Mouse (Mus musculus) layer of hippocampus, adult 11-12 months (tissue): ENCODE measurements around the gene Ankrd11.

Experiments
- DNase-seq: peaks from one replicate; pipeline ENCODE4 v3.0.0; 2022; ENCODE audit warnings: low spot score

Gene Ankrd11

DNA sequence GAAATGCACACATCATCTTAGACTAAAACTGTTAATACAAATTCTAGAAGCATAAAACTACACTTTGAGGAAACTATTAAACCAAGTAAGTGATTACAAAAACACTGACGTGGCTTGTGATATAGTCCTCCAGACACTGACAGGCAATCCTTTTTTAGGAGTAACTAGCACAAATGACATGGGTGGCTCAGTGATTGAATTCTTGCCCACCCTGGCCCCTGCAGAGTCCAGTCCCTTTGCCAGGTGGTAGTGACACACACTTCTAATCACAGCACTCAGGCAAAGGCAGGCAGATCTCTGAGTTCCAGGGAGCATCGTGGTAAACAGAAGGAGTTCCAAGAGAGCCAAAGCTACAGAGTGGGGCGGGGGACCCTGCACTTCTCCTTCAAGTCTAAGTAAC, 36.7 kb downstream of the Ankrd11 start:
- no peak for DNase-seq

DNA sequence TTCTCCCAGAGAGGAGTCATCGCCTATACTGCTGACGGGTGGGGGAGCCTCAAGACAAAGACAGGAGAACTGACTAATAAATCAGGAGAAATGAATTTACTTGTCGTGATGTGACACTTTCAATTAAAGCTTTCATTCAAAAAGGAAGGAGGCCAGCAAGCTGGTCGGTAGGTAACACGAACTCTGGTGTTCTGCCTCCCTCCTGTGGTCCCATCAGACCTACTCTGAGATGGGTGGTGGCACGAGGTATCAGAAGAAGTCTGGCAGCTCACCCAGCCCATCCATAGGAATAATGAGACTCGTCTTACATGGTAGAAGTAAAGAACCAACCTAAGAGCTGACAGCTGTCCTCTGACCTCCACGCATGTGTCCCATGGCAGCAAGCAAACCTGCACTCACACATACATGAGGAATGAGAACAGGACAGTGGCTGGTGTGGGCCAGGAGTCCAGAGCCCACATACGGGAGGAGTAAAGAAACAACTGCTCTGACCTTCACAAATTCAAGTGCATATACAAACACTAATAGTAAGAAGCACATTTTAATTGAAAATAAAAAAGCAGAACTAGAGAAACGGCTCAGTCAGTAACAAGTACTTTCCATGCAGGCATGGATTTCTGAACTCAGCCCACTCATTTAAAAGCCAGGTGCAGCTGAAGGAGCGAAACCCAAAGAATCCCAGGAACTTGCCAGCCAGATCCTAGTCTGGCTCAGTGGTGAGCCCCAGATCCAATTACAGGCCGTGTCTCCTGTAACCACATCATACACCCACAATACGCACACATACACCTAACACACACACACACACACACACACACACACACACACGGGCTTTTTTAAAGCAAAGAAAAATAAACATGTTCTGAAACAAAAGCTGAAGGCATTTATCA, 37.8 kb downstream of the Ankrd11 start:
- DNase-seq: no peak

DNA sequence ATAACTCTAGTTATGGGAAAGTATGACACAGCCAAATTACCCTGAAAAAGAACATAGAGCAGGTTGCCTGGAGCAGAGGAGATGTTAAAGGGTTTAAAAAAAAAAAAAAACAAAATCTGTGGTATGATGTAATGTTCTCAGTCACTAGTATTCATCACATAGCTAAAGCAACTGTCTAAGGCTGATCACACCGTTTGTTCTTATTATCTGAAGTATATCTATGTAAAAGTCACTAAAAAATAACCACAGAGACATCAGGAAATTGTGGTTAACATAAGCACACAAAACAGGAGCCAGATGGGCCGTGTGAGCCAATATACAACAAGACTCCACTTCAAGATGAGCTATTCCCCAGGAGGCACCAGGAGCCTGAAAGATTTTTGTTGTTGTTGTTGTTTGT, 41.8 kb downstream of the Ankrd11 start:
- no peak for DNase-seq

DNA sequence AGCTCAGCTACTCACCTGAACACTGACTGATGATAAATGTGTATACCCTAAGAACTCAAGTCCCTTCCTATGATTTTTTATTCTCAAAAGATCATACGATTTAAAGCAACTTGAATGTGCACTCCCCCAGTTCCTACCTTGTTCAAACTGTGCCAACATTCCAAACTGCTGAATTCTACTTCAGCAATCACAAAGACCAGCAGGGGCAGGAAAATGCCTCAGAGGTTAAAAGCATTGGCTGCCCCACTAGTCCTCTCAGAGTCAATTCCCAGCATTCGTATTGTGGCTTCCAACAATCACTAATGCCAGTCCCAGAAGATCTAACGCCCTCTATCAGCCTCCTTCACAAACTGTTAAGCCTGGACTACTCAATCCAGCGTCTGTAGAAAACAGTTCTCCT, 44.1 kb downstream of the Ankrd11 start:
- DNase-seq: no peak

DNA sequence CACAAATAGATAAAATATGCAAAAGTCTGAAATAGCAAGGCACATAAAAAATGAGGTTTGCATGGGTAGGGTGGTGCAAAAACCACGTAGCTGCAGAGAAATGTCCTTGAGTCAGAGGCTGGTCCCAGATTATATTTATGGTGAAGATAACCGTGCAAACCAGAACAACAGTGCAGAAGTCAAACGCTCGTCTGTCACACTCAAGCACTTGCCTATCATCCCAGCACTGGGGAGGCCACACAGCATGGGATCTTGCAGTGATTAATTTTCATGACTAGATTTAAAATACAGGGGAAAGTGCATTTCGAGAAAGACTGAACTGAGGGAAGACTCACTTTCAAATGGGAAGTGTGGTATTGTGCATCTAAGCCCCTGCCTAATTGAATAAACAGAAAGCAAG, 48.3 kb downstream of the Ankrd11 start:
- no peak for DNase-seq

DNA sequence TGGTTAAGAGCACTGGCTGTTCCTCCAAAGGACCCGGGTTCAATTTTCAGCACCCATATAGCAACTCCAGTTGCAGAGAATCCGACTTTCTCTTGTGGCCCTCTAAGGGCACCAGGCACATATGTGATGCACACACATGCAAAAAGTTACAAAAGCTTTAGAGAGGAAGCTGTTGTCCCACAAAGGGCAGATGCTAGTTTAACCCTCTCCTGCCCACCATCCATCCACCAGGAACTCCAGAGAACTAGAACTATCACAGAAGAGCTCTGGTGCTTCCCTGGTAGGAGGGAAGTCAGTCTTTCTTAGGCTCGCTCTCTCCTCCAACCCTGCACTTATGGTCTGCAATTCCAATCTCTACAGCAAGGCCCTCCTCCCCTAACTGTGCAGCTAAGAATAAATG, 49.0 kb downstream of the Ankrd11 start:
- no peak for DNase-seq

DNA sequence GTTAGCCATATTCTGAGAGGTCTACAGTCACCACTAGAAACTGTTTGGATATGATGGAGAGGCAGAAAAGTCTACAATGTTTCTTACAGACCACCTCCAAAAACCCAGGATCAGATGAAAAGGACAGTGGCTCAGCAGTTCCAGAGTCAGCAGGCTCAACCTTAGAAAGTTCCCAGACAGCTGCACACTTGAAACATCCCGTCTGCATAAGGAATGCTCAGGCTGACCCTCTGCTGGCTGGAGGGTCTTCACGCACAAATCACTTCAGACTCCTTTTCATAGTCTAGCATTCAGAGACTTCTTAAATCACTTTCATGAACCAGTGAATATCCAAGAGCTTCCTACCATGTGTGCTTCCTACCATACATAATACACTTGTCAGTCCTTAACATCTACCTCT, 49.8 kb downstream of the Ankrd11 start:
- DNase-seq: no peak

DNA sequence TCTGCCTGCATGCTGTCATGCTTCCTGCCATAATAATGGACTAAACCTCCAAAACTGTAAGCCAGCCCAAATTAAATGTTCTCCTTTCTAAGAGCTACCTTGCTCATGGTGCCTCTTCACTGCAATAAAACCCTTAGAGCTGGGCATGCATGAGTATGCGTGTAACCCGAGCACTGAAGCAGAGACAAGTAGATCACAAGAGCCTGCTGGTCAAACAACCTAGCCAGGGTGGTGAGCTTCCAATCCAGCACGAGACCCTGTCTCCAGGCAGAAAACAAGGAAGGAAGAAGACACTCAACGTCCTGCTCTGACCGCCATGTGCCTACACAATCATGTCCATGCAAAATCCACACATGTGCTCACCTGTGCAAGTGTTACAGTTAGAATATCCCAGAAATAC, 50.7 kb downstream of the Ankrd11 start:
- DNase-seq: no peak

DNA sequence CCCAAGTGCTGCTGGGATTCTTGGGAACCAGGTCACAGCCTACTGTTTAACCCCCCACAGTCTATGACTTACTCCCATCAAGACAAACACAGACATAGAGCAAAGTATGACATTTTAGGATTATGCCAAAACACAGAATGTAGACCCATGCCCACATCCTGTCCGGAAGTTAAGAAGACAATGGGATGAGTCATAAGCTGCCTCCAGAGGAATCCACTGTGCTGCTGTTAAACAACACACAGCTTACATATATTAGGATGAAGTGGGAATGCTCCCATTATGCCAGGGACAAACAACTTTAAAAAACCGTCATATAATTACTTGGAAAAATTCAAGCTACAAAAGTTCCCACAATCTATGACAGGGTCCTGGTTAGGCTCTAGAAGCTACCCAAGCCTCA, 52.1 kb downstream of the Ankrd11 start:
- no peak for DNase-seq

DNA sequence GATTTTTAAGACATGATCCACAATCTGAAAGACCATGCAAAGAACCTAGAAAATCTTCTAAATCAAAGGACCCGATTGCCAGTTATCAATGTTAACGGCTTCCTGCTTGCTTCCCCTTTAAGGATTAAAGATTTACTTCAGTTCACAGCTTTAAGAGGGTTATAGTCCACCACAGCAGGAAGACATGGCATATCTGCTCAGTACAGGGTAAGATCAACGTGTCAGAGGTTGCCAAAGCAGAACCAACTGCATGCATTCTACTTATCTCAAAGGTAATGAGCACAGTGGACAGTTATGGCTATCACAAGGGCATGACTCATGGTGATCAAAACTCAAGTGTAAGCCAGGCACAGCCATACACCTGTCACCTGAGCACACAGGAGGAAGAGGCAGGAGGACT, 53.1 kb downstream of the Ankrd11 start:
- DNase-seq: no peak

DNA sequence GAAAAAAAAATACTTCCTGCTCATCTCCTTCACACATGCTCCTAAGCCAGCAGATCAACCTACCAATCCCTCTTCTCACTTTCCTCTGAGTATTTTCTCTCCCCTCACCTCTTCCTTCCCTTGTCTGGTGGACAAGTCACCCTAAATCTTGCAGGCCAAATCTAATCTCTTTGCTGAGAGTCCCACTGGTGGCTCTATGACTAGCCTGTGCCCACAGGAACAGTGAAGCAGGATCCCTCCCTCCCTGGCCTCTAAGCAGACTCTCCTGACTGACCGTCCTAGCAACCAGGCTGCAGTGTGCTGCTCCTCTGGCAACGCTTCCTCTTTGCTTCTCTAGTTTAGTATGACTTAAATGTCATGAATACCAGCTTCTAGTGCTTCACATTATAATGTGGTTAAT, 54.8 kb downstream of the Ankrd11 start:
- no peak for DNase-seq

DNA sequence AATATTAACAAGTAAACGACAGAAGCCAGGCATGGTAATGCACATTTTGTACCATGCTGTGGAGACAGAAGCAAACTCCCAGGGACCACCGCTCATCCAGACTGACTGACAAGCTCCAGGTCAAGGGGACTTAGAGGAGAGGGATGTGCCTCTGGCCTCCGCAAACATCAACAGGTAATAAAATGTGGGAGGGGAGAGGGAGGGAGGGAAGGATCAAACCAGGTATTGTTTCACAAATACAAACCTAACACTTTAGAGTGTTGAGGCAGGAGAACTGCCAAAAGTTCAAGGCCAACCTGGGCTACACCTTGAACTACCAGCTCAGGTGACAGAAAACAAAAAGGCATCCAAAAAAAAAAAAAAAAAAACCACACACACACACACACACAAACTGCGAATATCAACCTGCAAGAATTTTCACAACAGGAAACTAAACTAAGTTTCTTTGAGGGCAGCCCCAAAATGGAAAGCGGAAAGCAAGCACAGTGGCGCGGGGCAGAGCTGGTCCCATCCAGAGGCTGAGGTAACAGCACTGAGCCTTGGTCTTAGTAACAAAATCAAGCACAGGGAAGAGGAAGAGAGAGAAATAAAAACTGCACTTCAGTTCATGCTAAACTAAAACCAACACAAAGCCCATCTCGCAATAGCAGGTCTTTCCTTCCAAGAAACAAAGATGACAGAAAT, 55.4 kb downstream of the Ankrd11 start:
- no peak for DNase-seq

DNA sequence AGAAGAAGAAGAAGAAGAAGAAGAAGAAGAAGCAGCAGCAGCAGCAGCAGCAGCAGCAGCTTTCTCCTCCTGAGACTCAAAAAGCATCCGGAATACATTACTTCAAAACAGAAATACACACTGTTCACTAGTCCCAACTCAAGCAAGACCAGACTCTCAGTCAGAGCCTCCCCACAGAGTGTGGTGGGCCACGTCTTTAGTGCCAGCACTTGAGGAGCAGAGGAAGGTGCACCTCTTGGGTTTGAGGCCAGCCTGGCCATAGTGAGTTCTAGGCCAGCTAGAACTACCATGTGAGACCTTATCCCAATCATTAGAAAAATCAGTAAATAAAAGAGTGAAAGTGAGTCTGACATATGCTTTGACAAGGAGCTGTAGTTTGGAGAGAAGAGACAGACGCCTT, 57.9 kb downstream of the Ankrd11 start:
- DNase-seq: no peak

DNA sequence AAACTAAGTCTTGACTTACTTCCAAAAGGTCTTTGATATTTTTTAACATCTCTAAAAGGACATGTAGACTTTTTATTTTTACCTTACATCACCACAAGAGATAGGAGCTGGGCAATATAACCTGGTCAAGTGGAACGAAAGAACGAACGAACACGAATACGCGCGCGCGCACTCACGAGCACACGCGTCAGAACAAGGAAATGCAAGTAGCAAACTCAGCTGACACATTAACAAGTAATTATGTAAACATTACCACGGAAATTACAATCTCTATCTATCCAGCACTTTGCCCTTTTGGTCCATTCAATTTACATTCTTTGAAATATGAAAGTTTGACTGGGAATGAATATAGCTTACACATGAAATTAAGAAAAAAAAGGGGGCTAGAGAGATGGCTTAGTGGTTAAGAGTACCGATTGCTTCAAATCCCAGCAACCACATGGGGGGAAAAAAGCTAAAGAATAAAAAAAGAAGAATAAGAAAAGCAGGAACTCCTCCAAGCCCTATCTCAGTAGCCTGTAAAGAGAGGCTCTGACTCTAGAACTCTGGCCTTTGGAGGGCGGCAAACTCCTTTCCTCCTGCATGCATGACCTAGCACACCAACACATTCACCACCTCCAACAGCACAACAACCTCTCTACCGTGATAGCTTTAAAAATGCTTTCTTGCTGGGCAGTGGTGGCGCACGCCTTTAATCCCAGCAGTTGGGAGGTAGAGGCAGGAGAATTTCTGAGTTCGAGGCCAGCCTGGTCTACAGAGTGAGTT, 58.7 kb downstream of the Ankrd11 start:
- no peak for DNase-seq

DNA sequence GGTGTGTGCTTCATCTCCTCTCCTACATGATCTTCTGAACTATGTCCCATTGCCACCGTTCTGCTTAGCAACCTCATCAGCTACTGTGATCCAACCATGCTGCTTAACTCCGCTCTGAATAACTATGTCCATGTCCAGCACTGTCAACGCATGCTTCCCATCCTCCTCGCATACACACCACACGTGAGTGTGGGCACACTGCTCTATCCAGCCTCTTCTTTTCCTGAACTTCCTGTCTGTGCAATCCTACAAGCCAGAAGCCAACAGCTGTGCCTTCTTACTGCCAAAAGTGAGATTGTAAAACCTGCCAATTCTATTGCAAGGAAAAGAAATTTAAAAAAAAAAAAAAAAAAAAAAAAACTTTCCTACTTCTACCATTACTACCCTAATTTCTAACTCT, 60.4 kb downstream of the Ankrd11 start:
- DNase-seq: no peak

DNA sequence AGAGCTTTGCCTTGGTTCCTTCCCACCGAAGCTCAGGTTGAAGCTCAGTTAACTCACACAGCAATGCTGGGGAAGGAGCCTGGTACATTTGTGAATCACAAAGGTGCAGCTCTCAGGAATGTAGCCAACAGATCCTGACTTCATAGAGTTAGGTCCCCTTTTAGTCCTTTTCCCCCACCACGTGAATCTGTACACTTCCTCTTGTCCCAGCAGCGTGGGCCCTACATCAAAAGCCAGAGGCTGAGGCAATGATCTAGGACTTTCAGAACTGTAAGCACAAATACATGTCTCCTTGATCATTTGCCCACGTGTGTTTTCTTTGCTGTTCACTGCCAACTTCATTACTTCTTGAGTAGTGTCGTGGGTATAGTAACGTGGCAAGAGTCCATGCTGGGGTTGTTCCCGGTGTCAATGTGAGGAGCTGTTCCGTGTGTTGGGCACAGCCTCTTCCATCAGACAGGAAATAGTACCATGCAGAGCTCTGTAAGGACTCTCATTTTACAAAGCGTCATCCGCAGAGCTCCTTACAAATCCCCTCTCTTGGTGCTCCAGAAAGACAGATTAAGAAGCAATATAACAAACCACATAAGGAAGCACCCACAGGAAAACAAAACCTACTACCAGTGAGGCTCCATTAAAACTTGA, 62.1 kb downstream of the Ankrd11 start:
- DNase-seq: no peak

DNA sequence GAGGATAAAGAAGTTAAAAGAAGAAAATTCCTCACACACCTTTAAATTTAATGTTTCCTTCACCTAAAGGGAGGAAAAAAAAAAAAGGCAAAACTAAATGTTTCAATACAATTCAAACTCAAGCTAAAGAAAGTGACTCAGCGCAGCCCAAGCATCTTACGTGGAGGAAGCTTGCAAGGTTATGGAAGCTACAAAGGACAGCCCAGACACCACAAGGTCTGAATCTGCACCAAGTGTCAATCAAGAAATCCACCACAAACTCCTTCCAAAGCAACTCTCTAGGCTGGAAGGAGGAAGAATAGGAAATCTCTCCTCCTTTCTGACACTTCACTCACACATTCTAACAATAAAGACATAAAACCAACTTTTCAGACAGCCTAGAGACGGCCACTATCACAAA, 62.7 kb downstream of the Ankrd11 start:
- no peak for DNase-seq

DNA sequence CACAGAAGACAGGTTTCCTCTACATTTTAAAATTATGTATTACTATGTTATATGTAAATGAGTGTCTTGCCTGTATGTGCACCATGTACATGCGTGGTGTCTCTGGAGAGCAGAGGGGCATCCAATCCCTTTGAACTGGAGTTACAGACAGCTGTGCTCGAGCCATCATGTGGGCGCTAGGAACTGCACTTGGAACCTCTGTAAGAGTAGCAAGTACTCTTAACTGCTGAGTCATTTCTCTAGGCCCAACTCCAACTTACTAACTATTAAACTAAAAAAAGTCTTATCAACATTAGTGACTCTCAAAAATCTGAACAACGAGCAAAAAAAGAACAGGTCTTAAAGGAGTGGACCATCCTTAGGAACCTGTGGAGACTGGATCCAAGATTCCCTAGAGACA, 66.0 kb downstream of the Ankrd11 start:
- no peak for DNase-seq

DNA sequence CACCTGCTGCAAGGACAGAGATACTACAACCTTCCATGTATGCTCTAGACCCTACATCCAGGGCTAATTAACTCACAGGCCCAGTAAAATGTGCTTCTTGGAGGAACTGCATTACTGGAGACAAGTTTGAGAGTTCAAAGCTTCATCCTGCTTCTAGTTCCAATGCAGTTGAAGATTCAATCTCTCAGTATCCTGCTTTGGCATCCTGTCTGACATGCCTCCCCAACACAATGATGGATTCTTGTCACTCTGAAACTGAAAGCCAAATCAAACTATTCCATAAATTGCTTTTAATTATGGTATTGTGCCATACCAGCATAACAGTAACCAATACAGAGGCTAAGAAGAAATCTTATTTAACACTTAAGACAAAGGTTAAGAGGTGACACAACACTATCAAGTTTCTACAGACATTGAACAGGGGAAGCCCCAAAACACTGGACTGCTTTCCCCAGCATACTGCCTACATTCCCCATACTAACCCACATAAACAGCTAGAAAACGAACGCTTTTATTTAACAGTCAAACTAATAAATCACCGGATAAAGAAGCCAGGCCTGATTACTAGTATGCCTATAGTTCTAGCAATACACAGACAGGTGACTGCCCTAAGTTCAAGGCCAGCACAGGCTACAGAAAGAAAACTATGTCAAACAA, 72.0 kb downstream of the Ankrd11 start:
- no peak for DNase-seq

DNA sequence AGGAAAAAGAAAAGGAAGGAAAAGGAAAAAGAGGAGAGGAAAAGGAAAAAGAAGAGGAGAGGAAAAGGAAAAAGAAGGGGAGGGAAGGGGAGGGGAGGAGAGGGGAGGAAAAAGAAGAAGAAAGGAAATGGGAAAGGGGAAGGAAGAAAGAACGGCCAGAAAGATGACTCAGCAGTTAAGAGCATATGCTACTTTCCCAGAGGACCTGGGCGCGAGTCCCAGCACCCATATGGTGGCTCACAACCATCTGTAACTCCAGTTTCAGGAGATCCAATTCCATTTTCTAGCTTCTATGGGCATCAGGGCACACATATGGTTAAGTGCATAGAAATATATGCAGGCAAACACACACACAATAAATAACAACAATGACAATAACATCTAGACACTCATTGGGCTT, 73.9 kb downstream of the Ankrd11 start:
- peak; percentile 41 for DNase-seq

DNA sequence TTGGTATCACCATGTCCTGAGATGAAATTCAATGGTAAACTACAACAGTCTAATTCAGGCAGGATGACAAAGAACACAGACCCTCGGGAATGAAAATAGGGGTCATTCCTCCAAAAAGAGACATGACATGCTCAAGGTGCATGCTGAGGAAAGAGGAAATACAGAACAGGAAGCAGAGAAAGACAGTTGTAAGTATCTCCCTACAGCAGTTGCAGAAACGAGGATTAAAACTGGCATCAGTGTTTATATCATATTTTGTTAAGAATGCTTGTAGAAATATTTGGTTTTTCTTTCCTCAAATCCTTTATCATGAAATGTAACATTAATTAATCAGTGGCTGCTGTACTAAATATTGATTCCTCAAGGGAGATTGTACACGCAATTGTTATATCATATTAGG, 75.4 kb downstream of the Ankrd11 start:
- no peak for DNase-seq

DNA sequence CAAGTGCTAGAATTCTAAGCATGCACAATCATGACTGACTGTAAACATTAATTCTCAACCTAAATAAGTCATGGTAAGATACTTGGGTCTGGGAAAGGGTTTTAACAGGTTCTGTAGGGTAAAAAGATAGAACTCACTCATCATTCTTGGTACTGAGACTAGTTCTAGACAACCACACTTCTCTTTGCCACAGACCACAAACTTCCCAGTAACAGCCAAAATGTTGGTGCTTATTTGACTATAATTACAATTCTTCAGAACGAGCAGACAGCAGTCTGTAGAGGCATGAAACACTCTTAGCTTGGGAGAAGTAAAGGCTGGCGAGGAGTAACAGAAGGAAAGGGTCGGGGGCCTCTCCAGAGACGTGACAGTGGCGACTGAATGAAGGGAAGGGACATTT, 80.0 kb downstream of the Ankrd11 start:
- no peak for DNase-seq
